Mouse (Mus musculus) stomach, postnatal 0 days (tissue): ENCODE measurements at regions not wholly inside any gene's neighbourhood (a gene's known extent, or its start where the extent isn't known, plus 50 kb on each side); places are given as distances from the start of the nearest gene placed in this dataset.
A peak's percentile ranks its signal among the peaks of the same experiment; 100 is the strongest.

Experiments used
- CTCF ChIP-seq: IDR thresholded peaks from 2 replicates; pipeline ENCODE4 v1.5.1; 2016; ENCODE audit warnings: antibody characterized with exemption, low read depth, mild to moderate bottlenecking, moderate library complexity
- EP300 ChIP-seq: optimal IDR thresholded peaks from 2 replicates; pipeline ENCODE3; 2016; ENCODE audit warnings: antibody characterized with exemption

- peak; percentile 28 for TF ChIP-seq CTCF
- TF ChIP-seq EP300 = no peak
These were observed 363.6 kb downstream of the Rps24 start for GRCm38 (mm10) chr14:24850491-24850890.
